Mouse (Mus musculus): ENCODE measurements around the gene Gm4450. TPM values are rescaled to one million over a fixed set of nuclear protein-coding genes. Genes with fewer than 3 reads are reported as not detected.

The Gm4450 gene
- polyA plus RNA-seq (2012; fragmentation: generic; extraction: Trizol): not detected

DNA sequence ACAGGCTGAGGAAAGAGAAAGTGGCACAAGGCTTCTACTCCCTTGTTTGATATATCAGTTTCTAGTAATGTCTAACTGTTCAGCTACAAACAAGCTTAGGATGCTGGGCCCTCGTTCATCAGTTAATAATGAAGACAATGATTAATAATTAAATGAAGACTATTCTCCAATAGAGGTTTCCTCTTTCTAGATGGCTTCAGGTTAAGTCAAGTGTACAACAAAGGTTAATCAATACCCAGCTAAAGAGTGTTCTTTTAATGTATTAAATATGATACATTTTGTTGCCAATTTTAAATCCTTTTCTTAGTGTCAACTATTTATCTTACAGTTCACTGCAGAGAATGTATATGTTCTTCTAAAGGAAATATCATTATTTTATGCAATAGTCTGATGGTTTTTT, at the start of gene Gm4450:
Gene Gm4450 (minus strand): TSS at position 101 of the 400 bp plus-strand sequence.

Other genes with a start within 250 kb of the Gm4450 start
- not detected for gene Reg4, start 235.0 kb downstream of the Gm4450 start, polyA plus RNA-seq (2012; fragmentation: generic; extraction: Trizol)
- gene Hmgcs2, start 176.7 kb downstream of the Gm4450 start, polyA plus RNA-seq (2012; fragmentation: generic; extraction: Trizol): under 1 TPM in 1 of 2 experiments, not detected in 1; 0.15 TPM
- 100 to 1,000 TPM; 120 to 620 TPM for gene Phgdh, start 117.1 kb downstream of the Gm4450 start, polyA plus RNA-seq (2012; fragmentation: generic; extraction: Trizol)
- gene Zfp697, start 74.7 kb downstream of the Gm4450 start, polyA plus RNA-seq (2012; fragmentation: generic; extraction: Trizol): 1 to 10 TPM; 1.5 TPM
- gene Hsd3b4, start 53.4 kb upstream of the Gm4450 start, polyA plus RNA-seq (2012; fragmentation: generic; extraction: Trizol): not detected
- not detected for gene Gm10681, start 131.7 kb upstream of the Gm4450 start, polyA plus RNA-seq (2012; fragmentation: generic; extraction: Trizol)
- gene Hsd3b5, start 173.1 kb upstream of the Gm4450 start, polyA plus RNA-seq (2012; fragmentation: generic; extraction: Trizol): not detected